Mouse (Mus musculus) CH12F3 (cell line): ENCODE data around the gene Fam171a2.

Experiments used
- in situ Hi-C: fragments of 300-500 bp; cut with MboI; formaldehyde crosslinking; loops from 2 replicates; pipeline ENCODE4 v1.14.3; 2020; ENCODE audit warnings: low sequenced_read_pairs

Fam171a2 gene

GRCm38 (mm10) chr11:102455740-102456396 lies 8.4 kb upstream of the Fam171a2 start:
- in situ Hi-C loops = no loop called here

DNA sequence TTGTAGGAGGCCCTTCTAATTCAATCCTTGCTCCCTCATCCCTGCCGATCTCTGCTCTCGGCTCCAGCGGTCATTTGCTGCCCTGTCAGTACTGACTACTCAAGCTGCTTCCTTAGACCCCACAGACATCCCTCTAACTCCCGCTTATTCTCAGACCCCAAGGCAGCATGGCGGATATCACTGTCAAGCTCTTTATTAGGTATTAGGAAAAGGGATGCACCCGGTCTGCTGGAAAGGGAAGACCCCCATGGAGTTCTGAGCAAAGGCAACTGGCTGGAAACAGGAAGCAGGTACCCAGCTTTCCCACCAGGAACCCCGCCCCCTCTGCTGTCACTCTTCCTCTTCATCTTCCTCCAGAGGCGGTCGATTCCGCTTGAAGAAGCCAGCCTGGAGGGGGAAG lies 5.6 kb upstream of the Fam171a2 start:
- in situ Hi-C loops = no loop called here

- in situ Hi-C loops = no loop called here
Observed at GRCm38 (mm10) chr11:102449043-102450008, 1.8 kb upstream of the Fam171a2 start.

- in situ Hi-C loops = no loop called here
Observed at GRCm38 (mm10) chr11:102448327-102448726, 845 bp upstream of the Fam171a2 start.

GRCm38 (mm10) chr11:102446581-102447461 lies 661 bp downstream of the Fam171a2 start:
- in situ Hi-C loops = no loop called here

GRCm38 (mm10) chr11:102445891-102446361 lies 1.6 kb downstream of the Fam171a2 start:
- in situ Hi-C loops = no loop called here

DNA sequence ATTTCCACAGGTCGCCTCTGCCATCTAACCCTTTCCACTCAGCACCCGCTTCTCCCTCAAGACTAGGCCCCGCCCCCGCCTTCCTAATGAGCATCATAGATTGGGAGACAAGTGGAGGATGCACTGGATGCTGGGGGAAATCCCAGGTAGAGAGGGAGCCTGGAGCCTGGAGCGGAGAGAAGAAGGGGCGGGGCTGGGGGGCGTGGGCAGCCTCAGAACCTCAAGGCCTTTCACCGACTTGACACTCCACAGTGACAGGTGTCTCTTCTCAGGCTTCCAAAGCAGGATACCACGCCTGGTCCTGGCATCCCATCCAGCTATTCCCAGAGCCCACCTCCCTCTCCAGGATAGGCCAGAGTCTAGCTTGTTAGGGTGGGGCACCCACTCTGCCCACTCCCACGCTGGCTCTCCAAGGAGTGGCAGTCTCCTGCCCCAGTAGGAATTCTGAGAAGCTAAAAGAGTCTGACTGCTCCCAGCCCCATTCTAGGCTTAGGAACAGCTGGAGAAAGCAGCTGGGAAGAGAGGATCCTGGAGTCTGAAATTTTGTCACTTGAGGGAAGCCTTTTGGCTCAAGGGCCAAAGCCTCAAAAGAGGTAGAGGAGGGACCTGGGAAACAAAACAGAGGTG lies 2.1 kb downstream of the Fam171a2 start:
- in situ Hi-C loops = no loop called here

DNA sequence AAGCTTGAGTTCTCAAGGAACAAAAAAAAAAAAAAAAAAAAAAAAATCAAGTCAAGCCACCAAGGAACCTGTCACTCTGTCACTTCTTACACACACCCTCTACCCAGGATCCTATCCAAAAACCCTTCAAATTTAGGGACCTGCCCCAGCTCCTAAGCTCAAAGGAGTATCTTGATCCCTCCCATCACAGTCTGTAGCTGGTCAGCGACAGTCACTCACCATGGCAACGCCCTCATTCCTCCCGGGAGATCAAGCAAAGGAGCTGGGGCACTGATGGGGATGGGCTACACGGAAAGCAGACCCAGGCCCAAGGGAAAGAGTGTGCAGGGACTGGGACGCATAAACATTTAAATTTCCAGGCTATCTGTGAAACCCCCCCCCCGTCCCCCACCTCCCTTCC lies 2.7 kb downstream of the Fam171a2 start:
- in situ Hi-C loops = no loop called here

- in situ Hi-C loops = no loop called here
Observed at GRCm38 (mm10) chr11:102444321-102444720, 3.2 kb downstream of the Fam171a2 start.

GRCm38 (mm10) chr11:102443740-102444139 lies 3.7 kb downstream of the Fam171a2 start:
- in situ Hi-C loops = no loop called here

DNA sequence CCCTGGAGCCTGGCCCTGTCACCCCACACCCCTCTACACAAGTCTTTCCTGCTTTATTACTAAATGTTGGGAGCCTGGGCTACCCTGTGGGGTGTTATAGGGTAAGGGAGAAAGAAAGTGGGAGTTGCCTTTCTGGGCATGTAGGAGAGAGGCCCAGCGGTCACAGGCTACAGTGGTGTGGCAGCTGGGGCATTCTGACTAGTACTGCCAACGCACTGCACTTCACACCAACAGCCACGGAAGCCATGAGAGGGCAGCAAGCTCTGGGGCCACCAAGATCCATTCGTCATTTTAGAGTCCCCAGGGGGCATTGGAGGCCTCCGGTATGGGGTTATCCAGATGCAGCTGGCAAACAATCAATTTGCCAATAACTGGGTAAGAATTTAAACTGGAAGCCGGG lies 5.4 kb downstream of the Fam171a2 start:
- in situ Hi-C loops = no loop called here

DNA sequence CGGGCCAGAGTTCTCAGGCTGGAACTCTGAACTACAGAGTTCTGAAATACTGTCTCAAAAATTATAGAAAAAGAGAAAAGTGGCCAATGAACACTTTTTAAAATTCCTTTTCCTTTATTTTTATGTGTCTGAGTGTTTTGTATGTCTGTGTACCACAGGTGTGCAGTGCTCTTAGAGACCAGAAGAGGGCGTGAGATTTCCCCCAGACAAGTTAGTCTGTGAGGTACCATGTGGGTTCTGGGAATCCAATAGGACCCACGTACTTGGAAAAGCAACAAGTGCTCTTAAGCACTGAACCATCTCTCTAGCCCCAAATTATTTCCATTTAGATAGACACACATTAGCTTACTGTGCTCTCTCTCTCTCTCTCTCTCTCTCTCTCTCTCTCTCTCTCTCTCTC lies 6.0 kb downstream of the Fam171a2 start:
- in situ Hi-C loops = no loop called here

DNA sequence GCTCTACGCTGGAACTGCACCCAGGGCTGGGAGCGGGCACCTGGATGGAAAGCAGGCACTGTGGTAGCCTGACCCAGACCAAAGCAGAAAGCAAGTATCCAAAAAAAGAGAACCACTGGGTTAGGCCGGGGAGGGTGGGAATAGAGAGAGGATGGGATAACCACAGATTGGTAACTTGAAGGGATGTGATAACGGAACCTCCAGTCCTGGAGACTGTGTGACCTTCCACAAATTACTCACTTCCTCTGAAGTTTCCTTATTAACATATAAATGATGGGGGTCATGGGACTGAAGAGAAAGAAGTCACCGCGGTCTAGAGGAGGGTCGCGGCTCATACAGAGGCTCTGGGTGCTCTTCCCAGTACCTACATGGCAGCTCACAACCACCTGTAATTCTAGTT lies 7.2 kb downstream of the Fam171a2 start:
- in situ Hi-C loops = no loop called here

GRCm38 (mm10) chr11:102439093-102440082 lies 8.1 kb downstream of the Fam171a2 start:
- in situ Hi-C loops = no loop called here

DNA sequence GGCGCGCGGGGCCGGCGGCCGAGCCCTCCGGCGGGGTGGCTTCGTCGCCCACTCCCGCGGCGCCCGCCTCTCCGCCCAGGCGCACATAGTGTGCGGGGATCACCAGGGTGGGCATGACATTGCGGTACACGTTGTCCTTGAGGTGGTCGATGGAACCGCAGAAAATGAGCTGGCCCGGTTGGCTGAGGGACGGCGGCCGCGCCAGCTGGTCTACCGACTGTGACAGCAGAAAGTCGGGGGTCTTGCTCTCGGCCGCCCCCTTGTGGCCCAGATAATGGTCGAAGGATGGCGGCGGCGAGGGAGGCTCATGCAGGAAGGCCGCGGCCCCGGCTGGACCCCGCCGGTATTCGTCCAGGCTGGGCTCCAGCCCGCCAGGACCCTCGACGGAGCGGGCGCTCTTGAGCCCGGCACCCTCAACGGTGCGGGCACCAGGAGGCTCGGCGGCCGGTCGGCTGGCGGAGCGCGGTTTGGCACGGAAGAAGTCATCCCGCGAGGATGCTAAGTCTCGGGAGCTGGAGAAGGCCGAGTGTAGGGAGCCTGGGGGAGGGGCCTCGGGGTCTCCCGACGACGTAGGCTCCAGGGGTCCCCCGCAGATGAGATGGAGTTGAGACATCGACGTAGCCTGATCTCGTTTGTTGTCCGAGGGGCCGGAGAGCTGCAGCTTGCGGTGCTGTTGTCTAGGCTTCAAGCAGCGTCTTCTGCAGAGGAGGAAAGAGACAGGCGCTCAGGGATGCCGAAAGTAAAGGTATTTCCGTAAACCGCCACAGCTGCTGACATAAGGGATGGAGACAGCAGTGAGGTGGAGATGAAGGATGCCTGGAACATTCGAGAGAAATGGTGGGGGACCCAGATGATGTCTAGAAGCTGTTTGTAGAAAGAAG lies 9.0 kb downstream of the Fam171a2 start:
- in situ Hi-C loops = no loop called here

DNA sequence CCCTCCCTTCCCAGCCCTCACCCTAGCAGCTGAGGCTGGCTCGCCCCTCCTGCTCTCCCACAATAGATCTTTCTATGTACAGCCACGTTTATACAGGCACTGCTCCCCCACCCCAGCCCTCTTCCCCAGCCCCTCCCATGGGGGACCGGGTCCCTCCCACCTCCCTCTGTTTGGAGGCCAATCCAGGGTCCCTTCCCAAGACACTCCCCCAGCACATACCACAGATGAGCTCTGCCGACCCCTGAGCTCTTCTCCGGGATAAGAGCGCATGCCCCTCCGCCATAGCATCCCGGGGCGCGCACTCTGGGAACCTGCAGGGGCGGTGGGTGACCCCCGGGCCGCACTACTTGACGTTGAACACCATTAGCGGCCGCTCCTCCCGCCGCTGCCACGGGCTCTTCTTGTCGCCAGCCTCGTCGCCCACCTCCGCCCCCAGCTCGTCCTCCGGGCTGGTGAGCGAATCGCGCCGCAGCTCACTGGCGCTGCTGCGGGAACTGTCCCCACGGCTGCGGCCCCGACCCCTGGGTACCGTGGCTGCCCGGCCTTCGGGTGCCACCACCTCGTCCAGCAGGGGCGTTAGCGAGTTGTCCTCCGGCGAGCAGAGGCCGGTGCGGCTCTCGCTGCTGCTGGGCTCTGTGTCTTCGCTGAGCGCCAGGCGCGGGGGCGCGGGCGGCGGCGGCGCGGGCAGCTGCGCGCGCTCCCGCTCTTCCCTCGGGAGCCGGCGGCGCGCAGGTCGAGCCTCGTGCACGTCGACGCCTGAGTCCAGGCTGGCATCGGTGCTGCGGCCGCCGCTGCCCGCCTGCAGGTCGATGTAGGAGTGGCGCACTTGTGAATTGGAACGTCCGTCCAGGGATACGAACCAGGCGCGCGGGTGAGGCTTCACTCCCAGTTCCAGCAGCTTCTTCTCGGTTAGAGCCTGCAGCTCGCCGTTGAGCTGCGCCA lies 10.1 kb downstream of the Fam171a2 start:
- in situ Hi-C loops = no loop called here

DNA sequence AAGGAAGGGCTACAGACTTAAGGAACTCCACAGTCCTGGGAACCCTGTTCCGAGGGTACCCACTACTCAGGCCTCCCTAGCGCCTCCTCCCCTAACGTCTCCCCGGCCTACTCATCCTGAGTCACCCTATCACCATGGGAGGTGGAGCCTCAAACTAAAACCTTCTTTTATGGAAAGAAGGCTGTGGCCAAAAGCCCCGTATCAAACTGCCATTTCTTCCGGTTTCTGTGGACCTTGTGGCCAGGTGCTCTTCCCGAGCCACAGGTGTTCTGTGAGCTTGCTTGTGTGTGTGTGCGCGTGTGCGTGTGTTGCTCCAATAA lies 11.1 kb downstream of the Fam171a2 start:
- in situ Hi-C loops = no loop called here
